Mouse (Mus musculus) kidney, postnatal 36 days (tissue): ENCODE measurements around the gene C2cd5.

Experiments used
- DNase-seq, 2 experiments: peaks; one replicate each; pipeline ENCODE4 v3.0.0; 2021 to 2022; ENCODE audit warnings: mixed read lengths in 2 of 2

C2cd5 gene

GRCm38 (mm10) chr6:143099681-143100382, at the start of gene C2cd5:
Gene C2cd5, minus strand, starts transcription at chr6:143100141.
- DNase-seq, result peak; percentile 97 to 99

- peak in 1 of 2 experiments; percentile 56 for DNase-seq
Observed at GRCm38 (mm10) chr6:143148868-143149267, 48.9 kb upstream of the C2cd5 start.

GRCm38 (mm10) chr6:143146756-143147155, 46.8 kb upstream of the C2cd5 start:
- peak; percentile 73 to 74 for DNase-seq

GRCm38 (mm10) chr6:143145051-143145450, 45.1 kb upstream of the C2cd5 start:
- DNase-seq, result peak; percentile 63 to 76

GRCm38 (mm10) chr6:143144556-143144955, 44.6 kb upstream of the C2cd5 start:
- no peak for DNase-seq

GRCm38 (mm10) chr6:143143775-143144273, 43.9 kb upstream of the C2cd5 start:
- DNase-seq, result no peak

GRCm38 (mm10) chr6:143143321-143143720, 43.4 kb upstream of the C2cd5 start:
- DNase-seq, result no peak

- no peak for DNase-seq
Observed at GRCm38 (mm10) chr6:143142861-143143260, 42.9 kb upstream of the C2cd5 start.

- DNase-seq, result peak; percentile 58 to 82
Observed at GRCm38 (mm10) chr6:143141624-143142592, 42.0 kb upstream of the C2cd5 start.

- no peak for DNase-seq
Observed at GRCm38 (mm10) chr6:143140884-143141283, 40.9 kb upstream of the C2cd5 start.

- no peak for DNase-seq
Observed at GRCm38 (mm10) chr6:143139417-143139816, 39.5 kb upstream of the C2cd5 start.

GRCm38 (mm10) chr6:143137341-143137740, 37.4 kb upstream of the C2cd5 start:
- DNase-seq, result no peak

- no peak for DNase-seq
Observed at GRCm38 (mm10) chr6:143136688-143137087, 36.7 kb upstream of the C2cd5 start.

- DNase-seq, result no peak
Observed at GRCm38 (mm10) chr6:143135097-143135496, 35.2 kb upstream of the C2cd5 start.

- DNase-seq, result no peak
Observed at GRCm38 (mm10) chr6:143133150-143133549, 33.2 kb upstream of the C2cd5 start.

- no peak for DNase-seq
Observed at GRCm38 (mm10) chr6:143131895-143132652, 32.1 kb upstream of the C2cd5 start.

GRCm38 (mm10) chr6:143130411-143130810, 30.5 kb upstream of the C2cd5 start:
- DNase-seq, result no peak

- no peak for DNase-seq
Observed at GRCm38 (mm10) chr6:143129952-143130351, 30.0 kb upstream of the C2cd5 start.

GRCm38 (mm10) chr6:143129466-143129865, 29.5 kb upstream of the C2cd5 start:
- DNase-seq, result no peak

GRCm38 (mm10) chr6:143125721-143126120, 25.8 kb upstream of the C2cd5 start:
- DNase-seq, result no peak

- DNase-seq, result no peak
Observed at GRCm38 (mm10) chr6:143119325-143119724, 19.4 kb upstream of the C2cd5 start.

GRCm38 (mm10) chr6:143116779-143117178, 16.8 kb upstream of the C2cd5 start:
- DNase-seq, result no peak

- no peak for DNase-seq
Observed at GRCm38 (mm10) chr6:143115505-143115904, 15.6 kb upstream of the C2cd5 start.
